Mouse (Mus musculus): Measurements from ENCODE around the gene Zfp219.

- TF ChIP-seq POLR2A (IDR thresholded peaks at IDR 0.05; ENCODE audit: borderline replicate concordance, extremely low read depth, insufficient read depth, insufficient read length, poor library complexity, severe bottlenecking) = no peak
- TF ChIP-seq CTCF (IDR thresholded peaks at IDR 0.05; ENCODE audit: borderline replicate concordance, extremely low read depth, insufficient read depth, insufficient read length) = no peak
Observed at GRCm38 (mm10) chr14:51983251-51983650, 37.3 kb downstream of the Zfp219 start.

Measured in brain, embryonic 14.5 days (tissue).